Mouse (Mus musculus) small intestine, adult 2 months (tissue): ENCODE measurements around the gene Crlf1.

ENCODE experiments used
- CTCF ChIP-seq: fragments of 200-500 bp; IDR thresholded peaks from 2 replicates; pipeline ENCODE4 v1.5.1; 2012; ENCODE audit warnings: low read depth, mild to moderate bottlenecking, control low read depth, inconsistent platforms, low read length, moderate library complexity, mixed read lengths; ENCODE audit not compliant: insufficient replicate concordance, insufficient read length; ENCODE audit errors: extremely low read depth
- POLR2A ChIP-seq: fragments of 200-500 bp; IDR thresholded peaks from 2 replicates; pipeline ENCODE4 v1.6.1; 2012; ENCODE audit warnings: low read depth, mild to moderate bottlenecking, control low read depth, inconsistent platforms, low read length, moderate library complexity

GRCm38 (mm10) chr8:70507027-70507393 is 14.1 kb downstream of the Crlf1 start:
- TF ChIP-seq CTCF (no peak), POLR2A (no peak)
